Mouse (Mus musculus): ENCODE data around the gene Ccnb3. TPM values are rescaled to one million over a fixed set of nuclear protein-coding genes. Genes with fewer than 3 reads are reported as not detected.
"Not testable (repeated sequence)": the region's sequence is repeated elsewhere in the genome, so short reads cannot be mapped to it uniquely, and the experiment has no call there.

Ccnb3 gene
- total RNA-seq (2021): not detected

- DNase-seq: no peak
Observed at GRCm38 (mm10) chrX:7041519-7041918, at the start of gene Ccnb3. Gene Ccnb3 (minus strand): TSS chrX:7041619.

DNA sequence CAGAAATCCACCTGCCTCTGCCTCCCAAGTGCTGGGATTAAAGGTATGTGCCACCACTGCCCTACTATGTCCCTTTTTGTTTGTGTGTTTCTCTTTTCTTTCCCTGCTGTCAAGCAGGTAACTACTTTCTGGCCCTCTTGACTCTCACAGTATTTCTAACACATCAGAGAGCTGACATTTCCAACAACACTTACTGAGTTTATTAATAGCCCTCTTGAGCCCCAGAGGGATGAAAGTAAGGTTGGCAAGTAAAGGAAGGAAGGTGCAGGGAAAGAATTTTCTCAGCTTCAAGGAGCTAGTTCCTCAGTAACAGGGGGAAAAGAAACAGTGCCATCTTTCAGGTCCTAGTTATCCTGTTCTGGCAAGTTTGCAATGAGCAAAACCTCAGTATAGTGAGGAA is 48.9 kb upstream of the Ccnb3 start:
- DNase-seq: no peak

DNA sequence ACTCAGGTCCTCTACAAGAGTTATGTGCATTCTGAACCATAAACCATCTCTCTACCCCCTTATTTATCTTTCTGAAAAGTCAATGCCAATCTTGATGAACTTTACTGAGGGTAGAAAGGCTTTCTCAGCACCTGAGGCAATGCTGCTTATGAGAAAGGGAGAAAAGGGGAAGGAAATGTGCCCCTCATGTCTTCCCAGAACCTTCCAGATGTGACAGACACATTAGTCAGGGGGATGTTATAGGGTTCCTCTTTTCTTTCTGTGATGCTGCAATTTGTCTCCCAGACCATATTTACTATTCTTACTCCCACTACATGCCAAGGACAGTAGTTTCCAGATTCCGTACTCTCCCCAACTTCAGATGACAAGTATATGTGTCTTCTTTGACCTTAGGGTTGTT is 44.5 kb upstream of the Ccnb3 start:
- no peak for DNase-seq

DNA sequence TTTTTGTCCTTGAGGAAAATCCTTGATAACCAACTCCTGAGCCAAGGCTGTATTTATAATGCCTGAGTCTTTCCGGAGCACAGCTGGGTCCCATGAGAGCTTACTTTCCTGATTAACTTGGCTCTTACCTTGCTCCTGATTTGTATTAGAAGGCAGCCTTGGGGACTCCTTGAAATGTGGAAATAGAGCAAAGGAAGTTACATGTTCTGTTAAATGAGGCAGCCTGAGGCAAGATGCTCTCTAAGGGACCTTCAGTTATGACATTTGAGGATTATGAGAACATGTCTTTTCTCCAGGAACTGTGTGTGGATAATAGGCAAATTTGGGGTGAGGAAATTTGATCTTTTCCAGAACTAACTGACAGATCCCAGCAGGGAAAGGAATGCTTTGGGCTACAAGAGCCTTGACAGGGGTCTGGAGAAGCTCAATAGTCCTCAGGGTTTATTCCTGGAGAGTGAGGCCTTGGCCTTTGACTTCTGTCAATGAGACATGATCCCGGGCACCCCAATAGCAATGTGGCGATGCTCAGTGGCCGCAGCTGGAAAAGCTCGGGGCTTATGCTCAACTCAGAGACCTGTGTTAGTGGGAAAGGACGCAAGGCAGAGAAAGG is 38.5 kb upstream of the Ccnb3 start:
- DNase-seq: no peak

GRCm38 (mm10) chrX:7068002-7068401 is 26.6 kb upstream of the Ccnb3 start:
- no peak for DNase-seq

GRCm38 (mm10) chrX:7067219-7067618 is 25.8 kb upstream of the Ccnb3 start, which contains the start of gene Akap4:
Gene Akap4 (plus strand): TSS chrX:7067519.
- DNase-seq: no peak

GRCm38 (mm10) chrX:7064109-7064508 is 22.7 kb upstream of the Ccnb3 start:
- no peak for DNase-seq

DNA sequence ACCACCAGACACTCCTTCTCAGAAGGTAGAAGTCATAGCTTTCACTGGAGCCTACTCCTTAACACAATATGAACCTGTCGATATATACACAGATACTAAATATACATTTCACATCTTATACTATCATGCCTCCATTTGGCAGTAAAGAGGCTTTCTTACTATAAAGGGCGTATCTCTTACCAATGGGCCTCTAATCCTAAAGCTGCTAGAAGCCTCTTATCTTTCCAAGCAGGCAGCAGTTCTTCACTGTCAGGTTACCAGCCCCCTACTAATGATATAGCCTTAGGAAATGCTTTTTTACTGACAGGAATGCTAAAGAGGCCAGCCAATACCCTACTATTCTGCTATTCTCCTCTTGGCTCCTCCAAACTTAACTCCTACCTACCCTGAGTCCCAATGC is 16.2 kb upstream of the Ccnb3 start:
- DNase-seq: no peak

- no peak for DNase-seq
Observed at GRCm38 (mm10) chrX:7057056-7057455, 15.6 kb upstream of the Ccnb3 start.

GRCm38 (mm10) chrX:6983916-6984315 is 57.5 kb downstream of the Ccnb3 start:
- DNase-seq: not testable (repeated sequence)

GRCm38 (mm10) chrX:6971956-6972355 is 69.5 kb downstream of the Ccnb3 start:
- DNase-seq: no peak

DNA sequence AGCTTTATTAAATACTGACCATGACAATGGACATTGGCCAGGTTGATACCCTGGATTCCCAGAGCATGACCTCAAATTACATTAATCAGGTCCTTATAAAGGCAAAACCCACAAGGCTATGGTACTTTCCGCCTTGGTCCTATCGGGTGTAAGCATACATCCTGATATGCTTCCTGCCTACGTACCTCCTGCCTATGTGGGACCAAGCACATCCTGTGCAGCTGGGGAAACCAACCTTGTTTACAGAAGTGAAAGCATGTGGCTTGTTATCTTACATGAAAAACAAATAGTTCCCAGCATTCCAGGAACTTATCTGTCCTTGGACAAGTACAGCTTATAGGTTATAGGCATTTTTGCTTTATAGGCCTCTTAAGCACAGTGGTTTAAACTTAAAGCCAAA is 72.8 kb downstream of the Ccnb3 start:
- no peak for DNase-seq

Other genes with a start within 250 kb of the Ccnb3 start
- gene Akap4, start 25.9 kb upstream of the Ccnb3 start, total RNA-seq (2021): not detected